Mouse (Mus musculus) liver, embryonic 11.5 days (tissue): ENCODE results near the gene Trip11. TPM values are rescaled to one million over a fixed set of nuclear protein-coding genes. Genes with fewer than 3 reads are reported as not detected.

Experiments used
- ATAC-seq: fragments of 200-750 bp; cut with Nextera tagmentation; replicated peaks from 2 replicates; pipeline ENCODE4 v1.8.0; 2017; ENCODE audit warnings: moderate number of reproducible peaks, mild to moderate bottlenecking, moderate TSS enrichment, moderate library complexity; ENCODE audit not compliant: low FRiP score
- DNase-seq: peaks from one replicate; pipeline ENCODE4 v3.0.0-alpha.2; 2017; ENCODE audit warnings: low spot score
- H3K27ac ChIP-seq: fragments of 300-500 bp; sonication (generic); 2 replicates; pipeline ENCODE4 v1.5.1; 2014; ENCODE audit warnings: mild to moderate bottlenecking, low read depth, low read length, control low read depth
- H3K27me3 ChIP-seq: fragments of 300-500 bp; sonication (generic); replicated peaks from 2 replicates; pipeline ENCODE4 v1.6.1; 2014; ENCODE audit warnings: low read length, mixed read lengths; ENCODE audit not compliant: control insufficient read depth, insufficient read depth
- H3K36me3 ChIP-seq: fragments of 300-500 bp; sonication (generic); 2 replicates; pipeline ENCODE4 v1.6.1; 2014; ENCODE audit warnings: mild to moderate bottlenecking, low read length, moderate library complexity, mixed read lengths; ENCODE audit not compliant: control insufficient read depth, insufficient read depth
- H3K4me1 ChIP-seq: fragments of 300-500 bp; sonication (generic); replicated peaks from 2 replicates; pipeline ENCODE4 v1.6.1; 2014; ENCODE audit warnings: low read length, mixed read lengths; ENCODE audit not compliant: control insufficient read depth, insufficient read depth
- H3K4me2 ChIP-seq: fragments of 300-500 bp; sonication (generic); 2 replicates; pipeline ENCODE4 v1.6.1; 2014; ENCODE audit warnings: mild to moderate bottlenecking, control low read depth, moderate library complexity
- H3K4me3 ChIP-seq: fragments of 300-500 bp; sonication (generic); 2 replicates; pipeline ENCODE4 v1.5.1; 2014; ENCODE audit warnings: low read depth, low read length, control low read depth
- H3K9ac ChIP-seq: fragments of 300-500 bp; sonication (generic); 2 replicates; pipeline ENCODE4 v1.6.1; 2014; ENCODE audit warnings: low read depth, low read length, control low read depth
- H3K9me3 ChIP-seq: fragments of 300-500 bp; sonication (generic); 2 replicates; pipeline ENCODE4 v1.6.1; 2016; ENCODE audit warnings: low read length, inconsistent platforms, mixed read lengths; ENCODE audit not compliant: control insufficient read depth
- WGBS: fragments of 180-500 bp; shearing (Covaris S2); extraction: QIAGEN DNeasy Blood & Tissue Kit; methylation state at CpG from one replicate; pipeline ENCODE4 v1.1.7; 2014; 5-methylcytosine and 5-hydroxymethylcytosine counted together
- polyA plus RNA-seq: library from polyadenylated mRNA; unstranded; fragments of >200 nt; fragmentation: Nextera tagmentation; extraction: Ambion mirVana; gene quantifications from 2 replicates; pipeline ENCODE4 v1.2.1, GENCODE M21; 2014

Trip11 gene
- polyA plus RNA-seq, 1 experiment from 2014 or later, result 10.4 TPM

GRCm38 (mm10) chr12:101889351-101889750 lies 23.7 kb downstream of the Trip11 start:
- Histone ChIP-seq H3K36me3 (peaks cover 16% of the 10 kb centered on the region), H3K4me2 (no peak overlapping the region), H3K27me3 (no peaks in the 10 kb centered on the region), H3K9ac (no peak overlapping the region), H3K27ac (no peak overlapping the region), H3K9me3 (no peaks in the 10 kb centered on the region), H3K4me1 (no peaks in the 10 kb centered on the region), H3K4me3 (no peak overlapping the region)
- no peak for DNase-seq
- ATAC-seq, result no peak
- 95% methylated on average over 3 of the region's 3 CpGs for WGBS

- H3K9me3 ChIP-seq, result no peaks in the 10 kb centered on the region
- H3K27me3 ChIP-seq, result no peaks in the 10 kb centered on the region
- H3K4me1 ChIP-seq, result no peaks in the 10 kb centered on the region
- H3K27ac ChIP-seq, result no peak overlapping the region
- ATAC-seq (no peak), DNase-seq (no peak)
- no peak overlapping the region for H3K4me2 ChIP-seq
- H3K4me3 ChIP-seq, result no peak overlapping the region
- 89% methylated on average over 2 of the region's 2 CpGs for WGBS
- H3K36me3 ChIP-seq, result peaks cover 20% of the 10 kb centered on the region
- H3K9ac ChIP-seq, result no peak overlapping the region
Measured at GRCm38 (mm10) chr12:101888312-101888711, 24.8 kb downstream of the Trip11 start.

GRCm38 (mm10) chr12:101884926-101885325 lies 28.1 kb downstream of the Trip11 start:
- Histone ChIP-seq H3K36me3 (peaks cover 12% of the 10 kb centered on the region), H3K27me3 (no peaks in the 10 kb centered on the region), H3K4me2 (no peak overlapping the region), H3K4me1 (no peaks in the 10 kb centered on the region), H3K27ac (no peak overlapping the region), H3K9me3 (no peaks in the 10 kb centered on the region), H3K9ac (no peak overlapping the region), H3K4me3 (no peak overlapping the region)
- ATAC-seq (no peak), DNase-seq (no peak)
- 95% methylated on average over 7 of the region's 7 CpGs for WGBS

GRCm38 (mm10) chr12:101876374-101876773 lies 36.7 kb downstream of the Trip11 start:
- DNase-seq (no peak), ATAC-seq (no peak)
- Histone ChIP-seq H3K4me2 (no peak overlapping the region), H3K27ac (no peak overlapping the region), H3K9ac (no peak overlapping the region), H3K27me3 (no peaks in the 10 kb centered on the region), H3K9me3 (no peaks in the 10 kb centered on the region), H3K36me3 (peaks cover 9% of the 10 kb centered on the region), H3K4me1 (no peaks in the 10 kb centered on the region), H3K4me3 (no peak overlapping the region)
- WGBS, result 90% methylated on average over 2 of the region's 2 CpGs

- H3K4me2 ChIP-seq, result no peak overlapping the region
- WGBS, result 79% methylated on average over 1 of the region's 1 CpGs
- no peak for DNase-seq
- no peaks in the 10 kb centered on the region for H3K9me3 ChIP-seq
- H3K27ac ChIP-seq, result no peak overlapping the region
- no peaks in the 10 kb centered on the region for H3K27me3 ChIP-seq
- H3K36me3 ChIP-seq, result peaks cover 9% of the 10 kb centered on the region
- no peak for ATAC-seq
- H3K9ac ChIP-seq, result no peak overlapping the region
- H3K4me3 ChIP-seq, result no peak overlapping the region
- H3K4me1 ChIP-seq, result no peaks in the 10 kb centered on the region
Measured at GRCm38 (mm10) chr12:101875107-101875506, 38.0 kb downstream of the Trip11 start.

GRCm38 (mm10) chr12:101862286-101862964 lies 50.6 kb downstream of the Trip11 start:
- Histone ChIP-seq H3K4me3 (no peak overlapping the region), H3K4me1 (no peaks in the 10 kb centered on the region), H3K9ac (no peak overlapping the region), H3K27me3 (no peaks in the 10 kb centered on the region), H3K27ac (no peak overlapping the region), H3K9me3 (no peaks in the 10 kb centered on the region), H3K36me3 (peaks cover 11% of the 10 kb centered on the region), H3K4me2 (no peak overlapping the region)
- DNase-seq (no peak), ATAC-seq (no peak)
- WGBS, result 86% methylated on average over 10 of the region's 10 CpGs

- no peaks in the 10 kb centered on the region for H3K27me3 ChIP-seq
- H3K9me3 ChIP-seq, result no peaks in the 10 kb centered on the region
- no peak overlapping the region for H3K4me3 ChIP-seq
- H3K4me2 ChIP-seq, result no peak overlapping the region
- DNase-seq, result no peak
- H3K36me3 ChIP-seq, result peaks cover 11% of the 10 kb centered on the region
- H3K27ac ChIP-seq, result no peak overlapping the region
- no peaks in the 10 kb centered on the region for H3K4me1 ChIP-seq
- 92% methylated on average over 1 of the region's 1 CpGs for WGBS
- H3K9ac ChIP-seq, result no peak overlapping the region
- ATAC-seq, result no peak
Measured at GRCm38 (mm10) chr12:101860256-101860655, 52.8 kb downstream of the Trip11 start.

- H3K27me3 ChIP-seq, result no peaks in the 10 kb centered on the region
- H3K4me1 ChIP-seq, result no peaks in the 10 kb centered on the region
- no peak overlapping the region for H3K4me3 ChIP-seq
- no peak overlapping the region for H3K9ac ChIP-seq
- no peak for ATAC-seq
- H3K36me3 ChIP-seq, result peaks cover 11% of the 10 kb centered on the region
- no peaks in the 10 kb centered on the region for H3K9me3 ChIP-seq
- WGBS, result 92% methylated on average over 5 of the region's 5 CpGs
- no peak overlapping the region for H3K27ac ChIP-seq
- no peak overlapping the region for H3K4me2 ChIP-seq
- DNase-seq, result no peak
Measured at GRCm38 (mm10) chr12:101858011-101858410, 55.1 kb downstream of the Trip11 start.

- Histone ChIP-seq H3K27me3 (no peaks in the 10 kb centered on the region), H3K9me3 (no peaks in the 10 kb centered on the region), H3K4me3 (no peak overlapping the region), H3K9ac (no peak overlapping the region), H3K27ac (no peak overlapping the region), H3K4me2 (no peak overlapping the region), H3K36me3 (no peaks in the 10 kb centered on the region), H3K4me1 (no peaks in the 10 kb centered on the region; the same call in 1 of the 2 replicates)
- no peak for DNase-seq
- no peak for ATAC-seq
- 92% methylated on average over 11 of the region's 11 CpGs for WGBS
Measured at GRCm38 (mm10) chr12:101854336-101854735, 58.7 kb downstream of the Trip11 start.
